Mouse (Mus musculus) midbrain, postnatal 0 days (tissue): ENCODE results near the gene Unc5c. TPM values are rescaled to one million over a fixed set of nuclear protein-coding genes. Genes with fewer than 3 reads are reported as not detected.

Source experiments
- ATAC-seq: fragments of 200-750 bp; cut with Nextera tagmentation; 2 replicates; pipeline ENCODE4 v1.8.0; 2017; ENCODE audit warnings: moderate number of reproducible peaks, mild to moderate bottlenecking, moderate TSS enrichment, moderate library complexity; ENCODE audit not compliant: low FRiP score
- DNase-seq: peaks from one replicate; pipeline ENCODE4 v3.0.0-alpha.2; 2015; ENCODE audit warnings: low spot score
- H3K27ac ChIP-seq: fragments of 300-500 bp; sonication (generic); 2 replicates; pipeline ENCODE4 v1.5.1; 2014; ENCODE audit warnings: low read depth, mild to moderate bottlenecking, low read length, mixed read lengths
- H3K27me3 ChIP-seq: fragments of 300-500 bp; sonication (generic); 2 replicates; pipeline ENCODE4 v1.6.1; 2014; ENCODE audit warnings: low read length, control low read depth, mixed read lengths; ENCODE audit not compliant: insufficient read depth
- H3K36me3 ChIP-seq: fragments of 300-500 bp; sonication (generic); 2 replicates; pipeline ENCODE4 v1.6.1; 2014; ENCODE audit warnings: low read length, control low read depth, mixed read lengths; ENCODE audit not compliant: insufficient read depth
- H3K4me1 ChIP-seq: fragments of 300-500 bp; sonication (generic); 2 replicates; pipeline ENCODE4 v1.6.1; 2014; ENCODE audit warnings: mild to moderate bottlenecking, control low read depth, antibody characterized with exemption, low read length, mixed read lengths; ENCODE audit not compliant: insufficient read depth
- H3K4me2 ChIP-seq: fragments of 300-500 bp; sonication (generic); 2 replicates; pipeline ENCODE4 v1.6.1; 2014; ENCODE audit warnings: low read depth, mild to moderate bottlenecking, low read length, mixed read lengths; ENCODE audit not compliant: poor library complexity, severe bottlenecking
- H3K4me3 ChIP-seq: fragments of 300-500 bp; sonication (generic); 2 replicates; pipeline ENCODE4 v1.5.1; 2014; ENCODE audit warnings: low read depth, mild to moderate bottlenecking, low read length, moderate library complexity
- H3K9ac ChIP-seq: fragments of 300-500 bp; sonication (generic); replicated peaks from 2 replicates; pipeline ENCODE4 v1.6.1; 2014; ENCODE audit warnings: mild to moderate bottlenecking, low read length, moderate library complexity, mixed read lengths; ENCODE audit not compliant: poor library complexity, severe bottlenecking
- H3K9me3 ChIP-seq: fragments of 300-500 bp; sonication (generic); 2 replicates; pipeline ENCODE4 v1.6.1; 2016; ENCODE audit warnings: low read length, control low read depth
- CTCF ChIP-seq: IDR thresholded peaks from 2 replicates; pipeline ENCODE4 v1.5.1; 2016; ENCODE audit warnings: antibody characterized with exemption, mild to moderate bottlenecking
- WGBS: fragments of 180-500 bp; shearing (Covaris S2); extraction: QIAGEN DNeasy Blood & Tissue Kit; methylation state at CpG from one replicate; pipeline ENCODE4 v1.1.7; 2014; 5-methylcytosine and 5-hydroxymethylcytosine counted together
- polyA plus RNA-seq: library from polyadenylated mRNA; unstranded; fragments of >200 nt; fragmentation: Nextera tagmentation; extraction: Ambion mirVana; gene quantifications from 2 replicates; pipeline ENCODE4 v1.2.1, GENCODE M21; 2015
- total RNA-seq: library from RNA; depleted of rRNA; stranded (reverse); fragments of >200 nt; gene quantifications from 2 replicates; pipeline ENCODE4 v1.2.3, GENCODE M21; 2014

The Unc5c gene
- total and polyA plus RNA-seq, 2 experiments from 2014 or later, result 10.4 to 44.4 TPM

DNA sequence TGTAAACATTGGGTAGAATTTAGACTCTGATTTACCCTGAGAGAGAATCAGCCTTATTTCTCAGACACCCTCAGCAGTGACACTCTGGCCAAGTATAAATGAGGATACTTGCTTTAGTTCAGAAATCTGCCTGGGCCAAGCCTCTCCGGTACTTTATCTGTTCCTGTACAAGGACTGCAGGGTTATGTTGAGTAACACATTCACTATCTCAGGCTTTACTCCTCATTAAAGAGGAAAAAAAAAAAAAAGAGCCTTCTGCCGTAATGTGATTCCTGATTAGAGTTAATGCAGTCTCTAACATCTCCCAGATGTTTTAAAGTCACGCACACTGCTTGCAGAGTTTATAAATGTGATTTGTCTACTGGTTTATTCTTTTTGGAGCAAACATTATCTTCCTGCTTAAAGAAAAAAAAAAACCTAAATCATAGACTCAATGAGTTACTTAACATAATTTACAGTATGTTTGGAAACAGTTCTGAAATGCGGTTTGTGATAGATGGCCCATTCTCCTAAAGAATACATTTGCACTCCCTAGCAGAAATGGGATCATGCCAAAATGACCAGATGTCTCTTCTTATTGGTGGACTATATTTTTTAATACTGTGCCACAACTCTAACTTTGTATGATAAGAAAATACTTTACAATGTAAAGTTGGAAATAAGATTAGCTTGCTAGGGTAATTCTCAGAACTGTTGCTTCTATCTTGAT lies 33.5 kb downstream of the Unc5c start:
- Histone ChIP-seq H3K4me1 (no peaks in the 10 kb centered on the region), H3K9ac (no peak overlapping the region), H3K4me2 (no peak overlapping the region), H3K27me3 (no peaks in the 10 kb centered on the region), H3K9me3 (no peaks in the 10 kb centered on the region), H3K27ac (no peak overlapping the region), H3K36me3 (no peaks in the 10 kb centered on the region), H3K4me3 (no peak overlapping the region)
- TF ChIP-seq CTCF, result no peak
- no peak for ATAC-seq
- no peak for DNase-seq
- WGBS, result 76% methylated on average over 4 of the region's 4 CpGs

DNA sequence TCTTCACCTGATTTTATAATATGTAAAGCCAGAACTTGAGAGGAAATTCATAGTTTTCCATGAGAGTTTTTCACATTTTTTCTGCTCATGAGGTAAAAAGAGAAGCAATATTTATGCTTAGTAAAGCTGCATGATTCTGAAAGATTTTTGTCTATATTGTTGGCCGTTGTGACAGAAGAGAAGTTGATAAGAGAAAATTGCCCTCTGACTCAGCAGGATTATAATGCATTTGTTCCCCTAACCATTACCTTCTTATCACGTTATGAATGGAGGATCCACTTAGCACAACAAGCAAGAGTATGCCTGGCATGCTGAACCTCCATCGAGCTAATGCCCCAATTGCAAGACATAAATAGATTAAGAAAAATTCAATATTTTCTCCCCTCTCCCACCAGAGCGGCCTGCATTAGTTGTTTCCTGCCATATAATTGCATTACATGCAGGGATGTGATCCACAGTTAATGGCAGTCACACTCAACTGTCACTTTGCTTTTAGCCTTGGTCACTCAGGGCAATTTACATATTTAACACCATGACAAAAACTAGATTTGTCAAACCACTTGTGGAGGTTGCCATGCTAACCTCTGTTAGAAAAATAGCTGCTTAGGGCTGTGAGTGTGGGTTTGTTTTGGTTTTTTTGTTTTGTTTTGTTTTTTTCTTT lies 37.0 kb downstream of the Unc5c start:
- H3K4me2 ChIP-seq, result no peak overlapping the region
- no peak overlapping the region for H3K4me3 ChIP-seq
- H3K27ac ChIP-seq, result no peak overlapping the region
- TF ChIP-seq CTCF, result no peak
- 30% methylated on average over 4 of the region's 4 CpGs for WGBS
- no peak for DNase-seq
- no peak overlapping the region for H3K9ac ChIP-seq
- no peaks in the 10 kb centered on the region for H3K27me3 ChIP-seq
- no peak for ATAC-seq
- no peaks in the 10 kb centered on the region for H3K9me3 ChIP-seq
- H3K36me3 ChIP-seq, result no peaks in the 10 kb centered on the region
- no peaks in the 10 kb centered on the region for H3K4me1 ChIP-seq

GRCm38 (mm10) chr3:141503331-141503730 lies 38.3 kb downstream of the Unc5c start:
- H3K4me1 ChIP-seq, result no peaks in the 10 kb centered on the region
- no peak for TF ChIP-seq CTCF
- H3K9ac ChIP-seq, result no peak overlapping the region
- no peak overlapping the region for H3K4me3 ChIP-seq
- H3K9me3 ChIP-seq, result no peaks in the 10 kb centered on the region
- H3K27ac ChIP-seq, result no peak overlapping the region
- H3K4me2 ChIP-seq, result no peak overlapping the region
- DNase-seq (no peak), ATAC-seq (no peak)
- no peaks in the 10 kb centered on the region for H3K36me3 ChIP-seq
- no peaks in the 10 kb centered on the region for H3K27me3 ChIP-seq
- WGBS, result 83% methylated on average over 3 of the region's 3 CpGs

DNA sequence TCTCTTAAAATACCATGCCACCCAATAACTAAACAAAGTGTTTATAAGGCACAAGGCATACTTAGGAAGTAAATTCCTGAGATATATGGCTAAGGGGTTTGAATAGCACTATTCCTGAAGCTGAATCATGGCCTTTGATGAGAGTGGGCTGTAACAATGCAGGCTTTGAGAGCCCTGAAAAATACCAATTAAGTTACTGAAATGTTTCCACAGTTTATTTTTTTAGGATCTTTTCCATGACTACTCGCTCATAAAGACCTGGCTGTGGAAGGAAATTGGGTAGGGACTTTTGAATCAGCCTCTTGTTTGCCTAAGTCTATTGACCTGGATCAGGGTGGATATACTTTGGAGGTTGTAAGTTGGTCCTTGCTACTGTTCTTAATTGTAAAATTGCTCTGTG lies 44.8 kb downstream of the Unc5c start:
- Histone ChIP-seq H3K4me3 (no peak overlapping the region), H3K4me1 (no peaks in the 10 kb centered on the region), H3K36me3 (no peaks in the 10 kb centered on the region), H3K9ac (no peak overlapping the region), H3K27ac (no peak overlapping the region), H3K9me3 (no peaks in the 10 kb centered on the region), H3K4me2 (no peak overlapping the region), H3K27me3 (no peaks in the 10 kb centered on the region)
- DNase-seq (no peak), ATAC-seq (no peak)
- no peak for TF ChIP-seq CTCF
- 58% methylated on average over 1 of the region's 1 CpGs for WGBS

DNA sequence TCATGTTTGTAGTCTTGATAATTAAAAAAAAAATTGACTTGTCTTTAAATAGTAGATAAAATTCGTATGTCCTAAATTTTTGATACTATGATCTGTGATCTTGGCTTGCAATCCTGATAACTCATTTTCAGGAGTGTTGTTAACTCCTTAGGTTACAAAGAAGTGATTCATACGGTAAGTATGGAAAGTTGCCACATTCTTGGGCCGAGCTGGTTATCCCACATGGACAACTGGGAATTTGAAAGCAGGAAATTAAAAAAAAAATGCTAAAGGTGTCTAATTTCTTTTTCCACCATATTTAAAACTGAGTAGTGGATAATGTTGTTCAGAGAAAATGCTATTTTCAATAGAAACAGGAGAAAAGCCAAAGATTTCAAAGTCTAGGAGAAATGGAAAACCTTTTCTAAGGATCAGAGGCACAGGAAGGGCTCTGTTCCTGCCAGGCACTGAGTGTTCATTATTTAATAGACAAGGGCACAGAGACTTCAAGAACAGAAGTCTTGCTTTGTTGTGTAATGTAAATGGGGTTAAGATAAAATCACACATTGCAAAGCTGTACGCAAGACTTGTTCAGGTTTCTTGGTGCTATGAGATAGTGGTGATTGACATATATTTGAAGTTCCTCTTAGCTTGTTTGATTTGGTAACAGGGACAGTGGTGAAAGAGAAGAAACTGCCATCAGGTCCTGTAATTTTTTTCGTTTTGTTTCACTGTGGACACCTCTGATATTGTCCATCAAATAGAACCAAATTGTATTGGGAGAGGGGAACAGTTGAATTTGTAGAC lies 46.4 kb downstream of the Unc5c start:
- ATAC-seq (no peak), DNase-seq (no peak)
- Histone ChIP-seq H3K4me1 (no peaks in the 10 kb centered on the region), H3K4me3 (no peak overlapping the region), H3K4me2 (no peak overlapping the region), H3K9ac (no peak overlapping the region), H3K27me3 (no peaks in the 10 kb centered on the region), H3K36me3 (no peaks in the 10 kb centered on the region), H3K9me3 (no peaks in the 10 kb centered on the region), H3K27ac (no peak overlapping the region)
- 76% methylated on average over 5 of the region's 5 CpGs for WGBS
- no peak for TF ChIP-seq CTCF

DNA sequence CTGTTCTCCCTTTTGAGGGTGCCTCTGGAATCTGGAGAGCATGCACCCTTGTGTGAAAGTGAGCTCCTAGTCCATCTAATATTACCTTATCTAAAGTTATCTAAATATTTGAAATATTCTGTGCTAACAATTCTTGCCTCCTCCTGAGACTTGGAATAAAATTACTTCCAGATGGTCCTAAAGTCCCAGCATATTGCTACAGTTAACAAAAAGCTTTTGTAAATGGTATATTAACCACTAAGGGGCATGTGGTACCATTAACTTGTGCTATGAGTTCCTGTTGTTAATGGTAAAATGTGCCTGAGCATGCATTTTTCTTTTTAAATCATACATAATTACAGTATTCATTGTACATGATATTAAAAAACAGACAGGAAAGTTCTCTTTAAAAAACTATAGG lies 63.7 kb downstream of the Unc5c start:
- Histone ChIP-seq H3K27ac (no peak overlapping the region), H3K9ac (no peak overlapping the region), H3K36me3 (no peaks in the 10 kb centered on the region), H3K27me3 (no peaks in the 10 kb centered on the region), H3K4me2 (no peak overlapping the region), H3K9me3 (no peaks in the 10 kb centered on the region), H3K4me3 (no peak overlapping the region), H3K4me1 (no peaks in the 10 kb centered on the region)
- no peak for DNase-seq
- ATAC-seq, result no peak
- no peak for TF ChIP-seq CTCF
